Mouse (Mus musculus) kidney, adult 8-10 months (tissue): Measurements from ENCODE around the gene Gm7145.
"Not testable (repeated sequence)": the region's sequence is repeated elsewhere in the genome, so short reads cannot be mapped to it uniquely, and the experiment has no call there.

ENCODE experiments used
- DNase-seq, 2 experiments: peaks; one replicate each; pipeline ENCODE4 v3.0.0; 2022

Gene Gm7145

GRCm38 (mm10) chr1:117965639-117966038 lies at the start of gene Gm7145:
TSS of gene Gm7145 (plus strand) at chr1:117965939.
- DNase-seq: no peak

GRCm38 (mm10) chr1:117927715-117928114 lies 38.0 kb upstream of the Gm7145 start, which contains the start of gene Gm28168:
TSS of gene Gm28168 (plus strand) at chr1:117928015.
- not testable (repeated sequence) for DNase-seq

GRCm38 (mm10) chr1:118003876-118004275 lies 38.1 kb downstream of the Gm7145 start:
- DNase-seq: not testable (repeated sequence)

GRCm38 (mm10) chr1:118012736-118013135 lies 47.0 kb downstream of the Gm7145 start:
- peak in 1 of 2 experiments; percentile 23 for DNase-seq
